Mouse (Mus musculus): Measurements from ENCODE around the gene Myl3. TPM values are rescaled to one million over a fixed set of nuclear protein-coding genes. Genes with fewer than 3 reads are reported as not detected.
A peak's percentile ranks its signal among the peaks of the same experiment; 100 is the strongest.

Myl3 gene
- polyA plus RNA-seq, 1 experiment from 2014 or later: 53.6 TPM

- no peaks in the 10 kb centered on the region for H3K27me3 ChIP-seq (replicated peaks; ENCODE audit: control insufficient read depth, insufficient read depth, low read length)
- ATAC-seq (ENCODE audit: low read depth): no peak
- no peak overlapping the region for H3K27ac ChIP-seq (replicated peaks; ENCODE audit: low read depth, low read length)
- H3K4me3 ChIP-seq (ENCODE audit: low read depth, low read length): no peak overlapping the region
- 77% methylated on average over 5 of the region's 5 CpGs for WGBS
- no peak overlapping the region for H3K9ac ChIP-seq (ENCODE audit: low read depth, low read length)
- no peak overlapping the region for H3K4me2 ChIP-seq (ENCODE audit: low read depth, low read length)
- DNase-seq (ENCODE audit: low spot score): no peak
- H3K4me1 ChIP-seq (ENCODE audit: control insufficient read depth, insufficient read depth, low read length): no peaks in the 10 kb centered on the region
- peaks cover 7% of the 10 kb centered on the region; the same call in 1 of the 2 replicates for H3K36me3 ChIP-seq (ENCODE audit: control insufficient read depth, insufficient read depth, low read length)
- H3K9me3 ChIP-seq (ENCODE audit: control insufficient read depth, low read length): no peaks in the 10 kb centered on the region
Measured at GRCm38 (mm10) chr9:110706784-110707183, 34.9 kb upstream of the Myl3 start.

GRCm38 (mm10) chr9:110709640-110710258 is 31.9 kb upstream of the Myl3 start:
- WGBS: 35% methylated on average over 5 of the region's 5 CpGs

DNA sequence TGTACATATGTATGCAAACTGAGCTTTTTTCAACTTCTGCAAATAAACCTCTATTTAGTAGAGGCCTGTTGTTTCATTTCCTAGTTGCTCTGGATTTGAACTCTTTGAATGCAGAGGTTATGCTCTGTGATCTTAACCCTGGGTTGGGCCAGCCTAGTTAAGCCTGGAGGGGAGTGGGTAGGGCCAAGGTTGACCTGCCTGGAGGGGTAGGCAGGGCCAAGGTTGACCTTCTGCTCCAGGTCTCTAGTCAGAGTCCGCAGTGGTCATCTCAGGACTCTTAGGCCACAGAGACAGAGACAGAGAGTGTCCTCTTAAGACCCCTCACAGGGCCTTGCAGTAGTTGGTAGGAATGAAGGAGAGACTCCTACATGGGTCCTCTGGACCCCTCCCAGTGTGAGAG is 30.1 kb upstream of the Myl3 start:
- Histone ChIP-seq H3K4me2 (ENCODE audit: low read depth, low read length) (no peak overlapping the region), H3K4me1 (ENCODE audit: control insufficient read depth, insufficient read depth, low read length) (no peaks in the 10 kb centered on the region), H3K27ac (replicated peaks; ENCODE audit: low read depth, low read length) (no peak overlapping the region), H3K4me3 (ENCODE audit: low read depth, low read length) (no peak overlapping the region), H3K9ac (ENCODE audit: low read depth, low read length) (no peak overlapping the region), H3K9me3 (ENCODE audit: control insufficient read depth, low read length) (no peaks in the 10 kb centered on the region), H3K27me3 (replicated peaks; ENCODE audit: control insufficient read depth, insufficient read depth, low read length) (no peaks in the 10 kb centered on the region), H3K36me3 (ENCODE audit: control insufficient read depth, insufficient read depth, low read length) (peaks cover 21% of the 10 kb centered on the region)
- ATAC-seq (ENCODE audit: low read depth) (no peak), DNase-seq (ENCODE audit: low spot score) (no peak)
- WGBS: 92% methylated on average over 1 of the region's 1 CpGs

More at GRCm38 (mm10) chr9:110709640-110710258, 31.9 kb upstream of the Myl3 start:
- Histone ChIP-seq H3K4me1 (ENCODE audit: control insufficient read depth, insufficient read depth, low read length) (no peaks in the 10 kb centered on the region), H3K36me3 (ENCODE audit: control insufficient read depth, insufficient read depth, low read length) (peaks cover 20% of the 10 kb centered on the region), H3K4me3 (ENCODE audit: low read depth, low read length) (peak overlapping the region; percentile 15), H3K9me3 (ENCODE audit: control insufficient read depth, low read length) (no peaks in the 10 kb centered on the region), H3K27me3 (replicated peaks; ENCODE audit: control insufficient read depth, insufficient read depth, low read length) (no peaks in the 10 kb centered on the region), H3K9ac (ENCODE audit: low read depth, low read length) (peak overlapping the region; percentile 46; the same call in 1 of the 2 replicates), H3K27ac (replicated peaks; ENCODE audit: low read depth, low read length) (no peak overlapping the region), H3K4me2 (ENCODE audit: low read depth, low read length) (peak overlapping the region; percentile 40; the same call in 1 of the 2 replicates)
- ATAC-seq (ENCODE audit: low read depth) (peak; percentile 83), DNase-seq (ENCODE audit: low spot score) (peak; percentile 87)

DNA sequence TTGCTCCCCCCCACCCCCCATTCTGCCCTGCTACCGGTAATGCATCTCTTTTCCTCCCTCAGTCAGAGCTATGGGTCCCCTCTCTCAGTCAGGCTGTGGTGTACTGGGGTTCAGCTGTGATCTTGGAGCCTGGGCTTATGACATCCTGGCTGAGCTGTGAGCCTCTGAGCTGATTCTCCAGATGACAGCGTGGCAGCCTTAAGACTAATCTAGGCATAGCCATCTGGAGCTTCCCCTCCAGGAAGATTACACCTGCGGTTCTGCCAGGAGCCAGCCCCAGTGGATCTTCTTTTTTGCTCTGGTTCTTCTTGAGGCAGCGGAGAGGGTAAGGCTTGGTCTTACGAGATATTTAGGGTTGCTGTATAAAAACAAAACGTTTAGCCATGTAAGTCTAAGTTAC is 29.7 kb upstream of the Myl3 start:
- Histone ChIP-seq H3K4me3 (ENCODE audit: low read depth, low read length) (no peak overlapping the region), H3K9me3 (ENCODE audit: control insufficient read depth, low read length) (no peaks in the 10 kb centered on the region), H3K4me2 (ENCODE audit: low read depth, low read length) (no peak overlapping the region), H3K27me3 (replicated peaks; ENCODE audit: control insufficient read depth, insufficient read depth, low read length) (no peaks in the 10 kb centered on the region), H3K4me1 (ENCODE audit: control insufficient read depth, insufficient read depth, low read length) (0 out of 2 replicates have a peak, but pooled peaks cover 2% of the 10 kb centered on the region), H3K27ac (replicated peaks; ENCODE audit: low read depth, low read length) (no peak overlapping the region), H3K36me3 (ENCODE audit: control insufficient read depth, insufficient read depth, low read length) (peaks cover 21% of the 10 kb centered on the region), H3K9ac (ENCODE audit: low read depth, low read length) (no peak overlapping the region)
- DNase-seq (ENCODE audit: low spot score): no peak
- 86% methylated on average over 6 of the region's 6 CpGs for WGBS
- no peak for ATAC-seq (ENCODE audit: low read depth)

GRCm38 (mm10) chr9:110712545-110712944 is 29.1 kb upstream of the Myl3 start:
- peaks cover 21% of the 10 kb centered on the region for H3K36me3 ChIP-seq (ENCODE audit: control insufficient read depth, insufficient read depth, low read length)
- no peak overlapping the region for H3K27ac ChIP-seq (replicated peaks; ENCODE audit: low read depth, low read length)
- DNase-seq (ENCODE audit: low spot score) (no peak), ATAC-seq (ENCODE audit: low read depth) (no peak)
- no peaks in the 10 kb centered on the region for H3K9me3 ChIP-seq (ENCODE audit: control insufficient read depth, low read length)
- no peak overlapping the region for H3K4me3 ChIP-seq (ENCODE audit: low read depth, low read length)
- 91% methylated on average over 4 of the region's 4 CpGs for WGBS
- H3K9ac ChIP-seq (ENCODE audit: low read depth, low read length): no peak overlapping the region
- no peaks in the 10 kb centered on the region for H3K27me3 ChIP-seq (replicated peaks; ENCODE audit: control insufficient read depth, insufficient read depth, low read length)
- H3K4me1 ChIP-seq (ENCODE audit: control insufficient read depth, insufficient read depth, low read length): 0 out of 2 replicates have a peak, but pooled peaks cover 5% of the 10 kb centered on the region
- no peak overlapping the region for H3K4me2 ChIP-seq (ENCODE audit: low read depth, low read length)

DNA sequence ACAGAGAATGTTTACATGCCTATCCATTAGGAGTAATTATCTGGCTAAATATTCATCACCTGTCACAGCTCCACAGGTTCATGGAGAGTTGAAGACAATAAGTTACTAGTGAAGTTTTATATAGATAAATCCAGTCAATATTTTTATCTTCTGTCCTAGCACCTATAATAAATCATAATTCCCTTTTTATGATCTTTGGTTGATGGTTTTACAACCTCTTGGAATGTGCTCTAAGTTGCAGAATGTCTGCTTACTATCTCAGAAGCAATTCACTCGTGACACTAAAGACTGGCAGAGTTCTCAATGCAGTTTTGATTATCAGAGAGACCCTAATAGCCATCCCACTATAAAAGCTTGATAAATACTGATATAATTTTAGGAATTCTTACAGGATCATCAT is 28.3 kb upstream of the Myl3 start:
- no peak for DNase-seq (ENCODE audit: low spot score)
- Histone ChIP-seq H3K9ac (ENCODE audit: low read depth, low read length) (no peak overlapping the region), H3K4me3 (ENCODE audit: low read depth, low read length) (no peak overlapping the region), H3K27ac (replicated peaks; ENCODE audit: low read depth, low read length) (no peak overlapping the region), H3K4me2 (ENCODE audit: low read depth, low read length) (no peak overlapping the region), H3K9me3 (ENCODE audit: control insufficient read depth, low read length) (no peaks in the 10 kb centered on the region), H3K4me1 (ENCODE audit: control insufficient read depth, insufficient read depth, low read length) (0 out of 2 replicates have a peak, but pooled peaks cover 5% of the 10 kb centered on the region), H3K36me3 (ENCODE audit: control insufficient read depth, insufficient read depth, low read length) (peaks cover 21% of the 10 kb centered on the region), H3K27me3 (replicated peaks; ENCODE audit: control insufficient read depth, insufficient read depth, low read length) (no peaks in the 10 kb centered on the region)
- no peak for ATAC-seq (ENCODE audit: low read depth)
- WGBS: 71% methylated on average over 1 of the region's 1 CpGs

GRCm38 (mm10) chr9:110715426-110715825 is 26.2 kb upstream of the Myl3 start:
- DNase-seq (ENCODE audit: low spot score) (no peak), ATAC-seq (ENCODE audit: low read depth) (no peak)
- no peak overlapping the region for H3K4me3 ChIP-seq (ENCODE audit: low read depth, low read length)
- 0 out of 2 replicates have a peak, but pooled peaks cover 5% of the 10 kb centered on the region for H3K4me1 ChIP-seq (ENCODE audit: control insufficient read depth, insufficient read depth, low read length)
- no peak overlapping the region for H3K4me2 ChIP-seq (ENCODE audit: low read depth, low read length)
- no peak overlapping the region for H3K9ac ChIP-seq (ENCODE audit: low read depth, low read length)
- no peaks in the 10 kb centered on the region for H3K9me3 ChIP-seq (ENCODE audit: control insufficient read depth, low read length)
- H3K27ac ChIP-seq (replicated peaks; ENCODE audit: low read depth, low read length): no peak overlapping the region
- H3K36me3 ChIP-seq (ENCODE audit: control insufficient read depth, insufficient read depth, low read length): peaks cover 21% of the 10 kb centered on the region
- no peaks in the 10 kb centered on the region for H3K27me3 ChIP-seq (replicated peaks; ENCODE audit: control insufficient read depth, insufficient read depth, low read length)
- WGBS: 12% methylated on average over 1 of the region's 1 CpGs

DNA sequence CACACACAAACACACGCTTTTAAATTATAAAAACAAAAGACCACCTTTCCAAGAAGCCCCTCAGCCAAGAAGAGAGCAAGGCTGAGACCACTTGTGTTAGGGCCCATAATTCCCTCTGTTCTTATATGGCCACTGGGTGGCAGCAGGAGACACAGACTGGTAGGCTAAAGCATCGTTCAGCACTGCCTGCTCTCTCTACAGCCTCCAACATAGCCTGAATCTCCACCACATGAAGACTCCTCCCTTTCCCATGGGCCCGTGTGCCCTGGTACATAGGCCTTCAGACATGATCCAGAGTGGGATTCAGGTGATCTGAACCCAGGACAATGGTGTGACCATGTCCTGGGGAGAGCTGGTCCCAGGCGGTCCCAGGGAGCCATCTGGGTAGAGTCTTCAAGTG is 24.9 kb upstream of the Myl3 start:
- 23% methylated on average over 4 of the region's 4 CpGs for WGBS
- ATAC-seq (ENCODE audit: low read depth): peak; percentile 62
- no peak overlapping the region for H3K9ac ChIP-seq (ENCODE audit: low read depth, low read length)

DNA sequence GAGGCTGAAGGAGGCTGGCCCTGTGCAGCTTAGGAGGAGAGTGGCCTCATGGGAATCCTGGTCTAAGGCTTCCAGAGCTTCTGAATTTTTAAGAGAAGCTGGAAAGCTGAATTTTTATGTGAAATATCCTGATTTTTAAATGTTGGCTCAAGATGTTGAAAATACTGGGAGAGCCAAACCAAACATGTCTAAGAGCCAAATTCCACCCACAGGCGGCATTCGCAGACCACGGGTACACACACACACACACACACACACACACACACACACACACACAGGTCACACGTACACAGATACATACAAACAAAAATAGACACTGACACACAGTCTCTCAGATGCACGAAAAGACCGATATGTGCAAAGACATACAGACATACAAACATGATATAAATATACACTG is 23.6 kb upstream of the Myl3 start:
- peaks cover 9% of the 10 kb centered on the region for H3K36me3 ChIP-seq (ENCODE audit: control insufficient read depth, insufficient read depth, low read length)
- H3K4me2 ChIP-seq (ENCODE audit: low read depth, low read length): no peak overlapping the region
- WGBS: 61% methylated on average over 6 of the region's 6 CpGs
- H3K4me3 ChIP-seq (ENCODE audit: low read depth, low read length): no peak overlapping the region
- DNase-seq (ENCODE audit: low spot score) (peak; percentile 61), ATAC-seq (ENCODE audit: low read depth) (no peak)
- H3K27me3 ChIP-seq (replicated peaks; ENCODE audit: control insufficient read depth, insufficient read depth, low read length): no peaks in the 10 kb centered on the region
- 0 out of 2 replicates have a peak, but pooled peaks cover 5% of the 10 kb centered on the region for H3K4me1 ChIP-seq (ENCODE audit: control insufficient read depth, insufficient read depth, low read length)
- H3K9ac ChIP-seq (ENCODE audit: low read depth, low read length): no peak overlapping the region
- H3K27ac ChIP-seq (replicated peaks; ENCODE audit: low read depth, low read length): peak overlapping the region; percentile 17; the same call in 1 of the 2 replicates
- H3K9me3 ChIP-seq (ENCODE audit: control insufficient read depth, low read length): no peaks in the 10 kb centered on the region

More for the DNA sequence above, 24.9 kb upstream of the Myl3 start:
- H3K4me2 ChIP-seq (ENCODE audit: low read depth, low read length): no peak overlapping the region
- peaks cover 17% of the 10 kb centered on the region for H3K36me3 ChIP-seq (ENCODE audit: control insufficient read depth, insufficient read depth, low read length)
- no peaks in the 10 kb centered on the region for H3K27me3 ChIP-seq (replicated peaks; ENCODE audit: control insufficient read depth, insufficient read depth, low read length)
- no peak overlapping the region for H3K27ac ChIP-seq (replicated peaks; ENCODE audit: low read depth, low read length)
- DNase-seq (ENCODE audit: low spot score): peak; percentile 90
- no peaks in the 10 kb centered on the region for H3K9me3 ChIP-seq (ENCODE audit: control insufficient read depth, low read length)
- no peak overlapping the region for H3K4me3 ChIP-seq (ENCODE audit: low read depth, low read length)
- 0 out of 2 replicates have a peak, but pooled peaks cover 5% of the 10 kb centered on the region for H3K4me1 ChIP-seq (ENCODE audit: control insufficient read depth, insufficient read depth, low read length)

Data from embryonic facial prominence, embryonic 14.5 days (tissue).